Mouse (Mus musculus): ENCODE measurements around the gene Zfp74. TPM values are rescaled to one million over a fixed set of nuclear protein-coding genes. Genes with fewer than 3 reads are reported as not detected.

The Zfp74 gene
- total RNA-seq, 2 experiments from 2014 or later = 15.1 to 16.7 TPM

DNA sequence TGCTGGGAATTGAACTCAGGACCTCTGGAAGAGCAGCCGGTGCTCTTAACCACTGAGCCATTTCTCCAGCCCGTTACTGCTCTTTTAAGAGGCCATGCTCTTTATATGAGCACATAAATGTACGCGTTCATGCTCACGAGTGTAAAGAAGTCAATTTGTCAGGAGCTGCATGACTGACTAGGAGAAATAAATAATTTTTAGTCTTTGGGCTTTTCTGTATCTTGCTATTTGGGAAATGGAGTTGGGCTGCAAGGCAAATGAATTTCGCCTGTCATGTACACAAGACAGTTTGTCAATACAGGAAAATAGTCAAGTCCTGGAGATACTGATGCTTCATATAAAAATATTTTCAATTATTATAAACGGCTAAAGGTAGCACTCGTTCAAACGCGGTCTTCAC, 803 bp downstream of the Zfp74 start:
- no peak for DNase-seq (ENCODE audit: extremely low spot score in 1 of 2, low spot score in 1 of 2)

DNA sequence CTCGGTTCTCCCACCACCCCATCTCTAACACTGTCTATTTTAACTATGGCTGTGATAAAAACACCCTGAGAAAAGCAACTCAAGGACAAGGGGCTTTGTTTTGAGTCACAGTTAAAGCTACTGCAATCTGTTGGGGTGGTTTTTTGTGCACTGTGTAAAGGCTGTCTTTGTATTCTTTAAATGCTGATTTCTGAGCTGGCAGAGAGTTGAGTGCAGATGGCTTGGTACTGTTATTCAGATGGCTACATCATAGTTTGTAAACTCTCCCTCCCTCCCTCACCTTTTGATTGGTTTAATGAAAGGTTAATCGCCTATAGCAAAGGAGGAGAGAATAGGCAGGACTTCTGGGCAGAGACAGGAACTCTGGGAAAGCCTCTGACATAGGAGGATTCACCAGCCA, 9.7 kb downstream of the Zfp74 start:
- no peak for DNase-seq (ENCODE audit: extremely low spot score in 1 of 2, low spot score in 1 of 2)

DNA sequence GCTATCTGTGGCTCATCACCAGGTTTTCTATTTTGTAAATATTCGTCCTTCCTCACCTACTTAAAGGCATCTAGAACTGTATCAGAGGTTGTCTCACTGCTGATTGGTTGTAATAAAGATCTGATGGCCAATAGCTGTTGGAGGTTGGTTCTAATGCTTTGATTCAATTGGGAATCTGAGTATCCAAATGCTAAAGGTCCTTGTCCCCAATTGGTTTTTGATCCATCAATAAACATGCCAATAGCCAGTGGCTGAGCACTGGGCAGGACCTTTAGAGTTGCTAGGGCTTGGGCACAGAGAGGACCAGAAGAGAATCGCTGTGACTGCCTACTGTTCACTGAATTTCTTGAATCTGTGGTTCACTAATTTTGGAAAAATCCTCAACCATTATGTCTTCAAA, 10.2 kb downstream of the Zfp74 start:
- DNase-seq (ENCODE audit: extremely low spot score in 1 of 2, low spot score in 1 of 2) = no peak

DNA sequence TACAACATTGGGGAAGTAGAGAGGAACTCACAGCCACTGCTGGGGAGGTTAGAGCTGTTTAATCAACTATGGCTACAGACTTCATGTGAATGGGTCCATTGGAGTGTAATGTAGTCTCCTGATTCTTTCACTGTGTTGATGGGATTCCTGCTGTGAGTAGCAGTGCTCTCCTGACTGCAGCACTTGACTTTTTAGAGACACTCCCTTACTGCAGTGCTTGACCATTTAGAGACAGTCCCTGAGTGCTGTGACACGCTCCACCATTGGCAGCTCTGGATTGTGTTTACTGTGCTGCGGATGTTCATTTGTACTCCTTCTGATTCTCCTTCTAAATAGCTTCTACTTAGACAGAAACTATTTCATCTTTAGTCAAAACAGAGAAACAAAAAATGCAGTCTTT, 11.1 kb downstream of the Zfp74 start:
- DNase-seq (ENCODE audit: extremely low spot score in 1 of 2, low spot score in 1 of 2) = no peak

DNA sequence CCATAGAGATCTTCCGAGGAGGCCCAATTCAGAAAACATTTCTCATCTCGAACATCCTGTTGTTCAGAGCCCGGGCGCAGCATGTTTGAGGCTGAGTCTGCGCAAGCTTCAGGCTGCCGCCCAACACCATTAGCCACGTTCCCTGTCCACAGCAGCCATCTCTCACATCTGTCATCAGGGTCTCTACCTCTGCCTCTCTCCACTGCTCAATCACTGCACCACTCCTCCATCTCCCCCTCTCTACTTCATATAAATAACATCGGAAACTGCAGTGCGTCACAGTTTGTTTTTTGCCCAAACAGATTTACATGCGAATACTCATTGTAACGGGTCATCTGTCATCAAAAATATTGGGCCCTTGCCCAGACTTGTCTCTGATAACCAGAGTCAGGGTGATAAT, 12.9 kb downstream of the Zfp74 start:
- no peak for DNase-seq (ENCODE audit: extremely low spot score in 1 of 2, low spot score in 1 of 2)

DNA sequence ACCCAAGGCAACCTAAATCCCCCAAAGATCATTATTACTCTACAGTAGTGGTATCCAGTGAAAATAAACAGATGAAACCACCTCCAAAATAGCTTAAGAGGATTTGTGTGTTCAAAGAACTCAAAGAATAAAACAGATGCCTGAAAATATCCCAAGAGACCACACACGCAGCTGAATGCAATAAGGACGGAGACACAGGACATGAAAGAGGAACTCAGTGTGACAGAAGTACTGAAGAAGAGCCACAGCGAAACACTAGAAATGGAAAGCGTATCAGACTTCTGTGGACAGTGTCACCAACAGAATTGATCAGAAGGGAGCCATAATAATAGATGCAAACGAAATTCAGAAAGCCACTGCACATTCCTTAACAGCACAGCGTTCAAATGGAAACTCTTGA, 15.0 kb downstream of the Zfp74 start:
- no peak for DNase-seq (ENCODE audit: extremely low spot score in 1 of 2, low spot score in 1 of 2)

DNA sequence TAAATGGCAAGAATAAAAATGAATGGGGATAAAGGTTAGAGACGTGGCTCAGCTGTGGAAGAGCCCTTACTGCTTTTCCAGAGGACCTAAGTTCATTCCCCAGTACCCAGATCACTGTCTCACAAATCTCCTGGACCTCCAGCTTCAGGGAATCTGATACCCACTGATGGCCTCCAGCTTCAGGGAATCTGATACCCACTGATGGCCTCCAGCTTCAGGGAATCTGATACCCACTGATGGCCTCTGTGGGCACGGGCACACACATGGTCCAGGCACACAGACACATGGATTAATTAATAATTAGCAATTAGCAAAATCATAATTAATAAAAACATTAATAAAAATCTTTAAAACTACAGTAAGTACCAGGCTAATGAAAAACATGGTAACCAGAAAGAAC, 31.1 kb downstream of the Zfp74 start:
- no peak for DNase-seq (ENCODE audit: extremely low spot score in 1 of 2, low spot score in 1 of 2)

DNA sequence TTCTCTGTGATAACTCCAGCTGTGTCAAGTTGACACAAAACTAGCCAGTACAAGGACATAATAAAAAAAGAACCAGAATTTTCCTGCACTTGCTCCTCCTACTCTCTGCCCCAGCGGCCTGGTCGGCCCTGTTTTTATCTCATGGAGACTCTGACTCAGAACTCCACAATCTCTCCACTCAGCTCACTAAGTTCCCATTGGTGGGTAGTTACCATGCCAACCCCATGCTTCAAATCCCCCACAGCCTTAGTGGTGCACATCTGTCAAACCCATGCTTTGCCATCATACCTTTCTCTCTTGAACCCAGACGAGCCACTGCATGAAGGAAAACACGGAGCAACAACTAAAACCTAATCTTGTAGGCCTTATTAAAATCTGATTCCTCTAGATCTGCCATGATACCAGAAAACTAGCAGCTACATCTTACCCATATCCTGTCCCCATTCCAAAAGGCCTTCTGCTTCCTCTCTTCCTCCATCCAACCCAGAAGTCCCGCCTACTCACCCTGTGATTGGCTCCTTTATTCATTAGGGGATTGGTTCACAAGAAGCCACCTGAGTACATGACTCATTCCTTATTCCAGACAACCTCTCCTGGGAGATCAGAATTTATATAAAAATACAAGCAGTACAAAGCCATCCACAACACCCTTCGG, 32.3 kb downstream of the Zfp74 start:
- DNase-seq (ENCODE audit: extremely low spot score in 1 of 2, low spot score in 1 of 2) = no peak

DNA sequence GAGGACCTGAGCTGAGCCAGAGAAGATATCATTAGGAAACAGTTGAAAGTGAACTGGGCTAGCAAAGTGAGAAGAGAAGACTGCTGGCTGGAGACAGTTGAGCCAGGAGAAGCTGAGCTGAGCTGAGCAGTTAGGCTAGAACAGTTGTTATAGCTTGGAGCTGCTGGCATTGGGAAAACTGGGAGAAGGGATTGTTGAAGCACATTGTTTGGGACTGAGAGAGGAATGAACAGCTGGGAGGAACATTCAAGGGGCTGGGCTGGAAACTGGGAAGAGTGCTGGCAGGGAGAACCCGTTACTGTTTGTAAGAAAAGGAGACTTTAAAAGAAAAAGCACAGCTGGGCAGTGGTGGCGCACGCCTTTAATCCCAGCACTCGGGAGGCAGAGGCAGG, 35.8 kb downstream of the Zfp74 start:
- DNase-seq (ENCODE audit: extremely low spot score in 1 of 2, low spot score in 1 of 2) = no peak

DNA sequence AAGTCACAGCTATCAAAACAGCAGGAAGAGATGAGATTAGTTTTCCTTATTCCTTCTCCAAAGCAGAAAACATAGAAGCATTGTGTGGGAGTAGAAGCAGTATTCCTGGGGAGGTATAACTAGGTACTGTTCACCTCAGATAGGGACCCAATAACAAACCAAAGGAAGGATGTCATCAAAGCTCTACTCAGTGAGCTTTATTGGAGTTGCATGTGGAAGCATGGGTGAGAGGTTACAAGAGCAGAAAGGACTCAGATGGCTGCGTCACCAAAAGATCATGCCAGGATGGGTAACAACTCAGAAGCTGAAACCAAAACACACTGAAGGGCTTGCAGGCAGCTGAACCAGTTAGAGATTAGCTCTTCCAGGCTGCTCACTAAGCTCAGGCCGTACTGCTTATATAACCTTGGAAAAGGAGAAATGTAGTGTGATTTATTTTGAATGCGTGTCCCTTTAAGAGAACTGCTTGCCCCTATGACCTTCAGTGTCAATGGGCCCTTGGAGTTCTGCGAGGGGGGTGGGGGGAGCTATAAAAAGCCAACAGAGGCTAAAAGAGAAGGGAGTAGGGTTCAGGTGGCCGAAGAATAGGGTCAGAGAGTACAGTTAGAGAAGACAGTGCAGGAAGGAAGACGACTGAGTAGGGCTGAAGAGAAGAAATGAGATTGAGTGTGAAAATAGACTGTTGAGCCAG, 36.4 kb downstream of the Zfp74 start:
- DNase-seq (ENCODE audit: extremely low spot score in 1 of 2, low spot score in 1 of 2) = no peak

DNA sequence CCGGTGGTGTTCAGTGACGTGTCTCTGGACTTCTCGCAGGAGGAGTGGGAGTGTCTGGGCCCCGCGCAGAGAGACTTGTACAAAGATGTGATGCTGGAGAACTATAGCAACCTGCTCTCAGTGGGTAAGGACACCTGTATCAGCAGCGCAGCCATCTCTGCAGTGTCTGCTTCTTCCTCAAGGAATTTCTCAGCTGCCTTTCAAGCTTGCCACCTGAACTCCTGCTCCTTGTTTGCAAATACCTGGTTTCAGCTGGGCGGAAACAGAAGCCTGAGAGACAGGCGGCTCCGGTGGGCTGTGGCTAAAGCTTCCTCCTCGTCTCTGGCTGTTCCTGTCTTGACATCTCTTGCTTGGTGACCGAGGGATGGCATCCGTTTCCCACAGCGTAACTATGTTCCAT, 41.7 kb downstream of the Zfp74 start:
- DNase-seq (ENCODE audit: extremely low spot score in 1 of 2, low spot score in 1 of 2) = no peak

DNA sequence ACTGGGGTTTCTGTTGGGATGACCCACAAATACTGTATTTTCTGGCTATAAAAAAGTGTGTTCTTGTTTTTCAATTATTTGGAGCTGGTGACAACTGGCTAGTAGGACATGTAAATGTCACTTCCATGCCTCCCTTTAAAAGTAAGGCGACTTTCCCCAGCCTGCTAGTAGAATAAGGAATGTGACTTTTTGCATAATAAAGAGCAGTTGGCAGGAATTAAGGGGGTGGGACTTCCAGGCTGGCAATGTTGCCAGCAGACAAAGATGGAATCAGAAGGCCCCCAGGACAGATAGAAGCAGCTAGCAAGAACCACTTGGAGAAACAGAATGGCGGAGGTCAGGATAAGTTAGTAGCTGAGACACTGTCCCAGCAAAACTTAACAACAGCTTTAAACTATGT, 43.6 kb downstream of the Zfp74 start:
- no peak for DNase-seq (ENCODE audit: extremely low spot score in 1 of 2, low spot score in 1 of 2)

DNA sequence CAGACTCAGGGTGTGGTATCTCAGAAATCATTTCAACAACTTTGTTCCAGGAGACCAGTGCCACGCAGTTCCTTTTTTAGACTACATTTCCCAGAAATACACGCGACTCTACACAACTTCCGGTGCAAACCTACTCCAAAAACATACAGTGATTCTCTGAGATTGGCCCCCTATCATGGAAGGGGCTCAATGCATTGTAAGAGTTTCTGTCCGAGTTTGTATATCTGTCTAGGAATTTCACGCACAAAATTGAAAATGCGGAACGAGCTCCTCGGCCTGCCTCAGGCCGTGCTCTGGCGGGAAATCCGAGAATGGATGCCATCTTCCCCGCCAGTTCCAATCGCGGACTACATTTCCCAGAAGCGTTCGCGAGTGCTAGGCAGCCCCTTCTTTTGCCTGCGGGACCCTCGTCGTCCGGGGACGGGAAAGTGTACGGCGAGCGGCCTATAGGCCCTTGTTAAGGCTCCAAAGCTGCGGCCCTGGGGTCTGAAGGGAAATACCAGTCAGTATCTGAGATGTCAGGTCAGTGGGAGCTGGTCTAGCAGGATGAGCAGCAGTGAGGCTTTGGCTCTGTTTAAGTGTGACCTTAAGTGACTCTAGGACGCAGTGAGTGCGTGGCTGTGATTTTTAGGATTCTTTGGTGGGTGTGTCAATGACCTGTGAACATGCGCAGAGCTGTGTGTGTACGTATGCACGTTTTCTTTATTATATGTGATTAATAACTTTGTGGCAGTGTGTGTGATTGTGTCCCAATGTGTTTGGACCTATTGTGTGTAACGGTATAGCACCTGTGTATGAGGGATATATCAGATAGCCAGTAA, 45.5 kb downstream of the Zfp74 start, which contains the start of gene Zfp383:
Zfp383 (plus strand) TSS at position 94 of the 821 bp plus-strand sequence.
- DNase-seq (ENCODE audit: extremely low spot score in 1 of 2, low spot score in 1 of 2) = peak; percentile 67 to 73

DNA sequence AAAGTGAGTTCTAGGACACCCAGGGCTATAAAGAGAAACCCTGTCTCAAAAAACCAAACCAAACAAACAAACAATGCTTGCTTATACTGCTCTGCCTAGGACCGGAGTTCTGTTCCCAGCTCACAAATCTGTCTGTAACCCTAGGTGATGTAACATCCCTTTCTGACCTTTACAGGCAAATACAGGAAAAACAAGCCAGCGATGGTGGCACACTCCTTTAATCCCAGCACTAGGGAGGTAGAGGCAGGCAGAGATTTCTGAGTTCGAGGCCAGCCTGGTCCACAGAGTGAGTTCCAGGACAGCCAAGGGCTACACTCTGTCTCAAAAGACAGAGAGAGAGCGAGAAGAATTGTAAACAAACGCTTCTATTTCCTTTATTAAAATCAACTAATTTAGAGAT, 46.7 kb downstream of the Zfp74 start:
- DNase-seq (ENCODE audit: extremely low spot score in 1 of 2, low spot score in 1 of 2) = no peak

DNA sequence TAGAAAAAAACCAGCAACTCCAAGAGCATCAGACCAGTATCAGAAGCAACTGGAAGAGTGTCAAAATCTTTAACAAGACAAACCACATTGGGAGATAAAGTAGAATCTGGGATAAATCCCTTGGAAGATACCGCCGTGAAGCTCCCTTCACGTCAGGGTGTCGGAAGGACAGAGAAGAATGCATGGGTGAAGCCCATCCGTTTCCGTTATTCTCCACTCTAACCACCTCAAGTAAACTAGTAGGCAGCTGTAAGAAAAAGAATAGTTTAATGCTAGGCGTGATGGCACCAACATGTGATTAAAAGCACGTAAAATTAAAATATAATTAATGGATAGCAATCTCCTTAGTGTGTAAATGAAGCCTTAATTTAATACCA, 47.2 kb downstream of the Zfp74 start:
- DNase-seq (ENCODE audit: extremely low spot score in 1 of 2, low spot score in 1 of 2) = no peak

DNA sequence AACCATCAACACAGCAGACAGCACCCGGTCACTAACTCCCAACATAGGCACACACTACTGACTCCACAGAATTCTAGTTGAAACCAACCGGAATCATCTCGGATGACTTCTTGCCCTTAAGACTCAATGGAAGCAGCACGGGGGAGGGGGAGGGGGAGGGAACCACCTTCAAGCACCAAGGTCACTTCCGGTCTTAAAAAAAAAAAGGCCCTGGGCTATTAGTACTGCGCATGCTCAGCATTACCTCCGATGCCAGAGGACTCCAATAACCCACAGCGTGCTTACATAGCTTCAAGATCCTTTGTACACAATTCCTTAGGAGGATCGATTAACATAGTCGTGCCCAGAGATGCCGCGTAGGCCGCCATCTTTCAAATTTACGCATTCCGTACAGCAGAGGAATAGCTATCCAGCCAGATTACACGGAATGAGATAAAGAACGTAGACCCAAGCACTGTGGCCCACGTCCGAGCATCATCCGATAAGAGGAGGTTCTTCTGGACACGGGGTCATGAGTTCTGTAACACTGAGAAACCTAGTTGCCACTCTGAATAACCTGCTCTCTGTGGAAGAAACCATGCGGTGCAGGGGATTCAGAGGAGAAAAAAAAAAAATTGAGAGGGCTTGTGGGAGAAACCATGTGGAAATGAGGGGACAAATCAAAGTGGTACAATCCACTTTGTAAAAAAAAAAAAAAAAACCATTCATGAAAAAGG, 47.8 kb downstream of the Zfp74 start, which contains the start of gene Zfp27:
Zfp27 (minus strand) TSS at position 607 of the 716 bp plus-strand sequence.
- DNase-seq (ENCODE audit: extremely low spot score in 1 of 2, low spot score in 1 of 2) = peak; percentile 33 to 40

DNA sequence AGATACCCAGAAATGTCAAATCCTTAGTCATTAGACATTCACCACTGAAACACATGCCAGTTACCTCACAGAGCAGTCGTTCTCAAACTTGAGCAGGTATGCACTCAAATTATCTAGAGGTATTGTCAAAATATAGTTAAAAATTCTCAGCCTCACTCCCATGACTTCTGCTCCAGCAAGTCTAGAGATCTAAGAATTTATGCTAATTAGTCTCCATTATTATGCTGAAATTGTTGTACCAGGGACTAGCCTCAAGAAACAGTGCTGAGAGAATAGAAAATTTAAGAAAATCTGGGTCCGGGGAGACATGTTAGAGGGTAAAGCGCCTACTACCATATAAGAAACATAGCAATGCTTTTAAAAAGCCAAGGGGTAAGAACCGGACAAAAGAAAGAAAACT, 49.8 kb downstream of the Zfp74 start:
- no peak for DNase-seq (ENCODE audit: extremely low spot score in 1 of 2, low spot score in 1 of 2)

DNA sequence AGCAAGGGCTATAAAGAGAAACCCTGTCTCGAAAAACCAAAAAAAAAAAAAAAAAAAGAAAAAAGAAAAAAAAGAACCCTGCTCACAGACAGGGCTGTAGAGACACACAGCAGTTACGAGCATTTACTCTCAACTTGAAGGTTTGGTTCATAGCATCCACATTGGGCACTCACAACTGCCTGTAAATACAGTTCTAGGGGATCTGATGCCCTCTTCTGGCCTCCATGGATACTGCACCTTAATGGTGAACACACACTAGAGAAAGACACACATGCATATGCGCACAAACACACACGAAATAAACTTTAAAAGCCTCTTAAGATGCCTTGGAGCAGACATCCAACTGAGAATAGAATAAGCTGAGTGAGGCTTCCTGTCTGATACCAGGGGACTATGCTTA, 55.5 kb downstream of the Zfp74 start:
- DNase-seq (ENCODE audit: extremely low spot score in 1 of 2, low spot score in 1 of 2) = no peak

DNA sequence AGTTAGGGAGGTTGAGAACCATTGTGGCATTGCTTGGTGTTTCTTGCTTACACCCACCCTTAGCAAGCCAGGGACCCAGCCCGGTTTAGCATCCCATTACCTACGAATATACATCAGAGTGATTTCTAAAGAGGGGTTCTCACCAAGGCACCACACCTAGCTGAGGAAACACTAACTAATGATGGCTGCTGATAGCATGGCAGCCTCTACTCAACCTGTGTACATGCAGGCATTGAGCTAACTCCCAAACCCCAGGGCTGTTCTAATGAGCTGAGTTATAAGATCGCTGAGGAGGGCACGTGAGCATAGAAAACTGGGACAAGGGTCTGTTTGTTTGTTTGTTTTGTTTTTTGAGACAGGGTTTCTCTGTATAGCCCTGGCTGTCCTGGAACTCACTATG, 61.1 kb downstream of the Zfp74 start:
- DNase-seq (ENCODE audit: extremely low spot score in 1 of 2, low spot score in 1 of 2) = no peak

DNA sequence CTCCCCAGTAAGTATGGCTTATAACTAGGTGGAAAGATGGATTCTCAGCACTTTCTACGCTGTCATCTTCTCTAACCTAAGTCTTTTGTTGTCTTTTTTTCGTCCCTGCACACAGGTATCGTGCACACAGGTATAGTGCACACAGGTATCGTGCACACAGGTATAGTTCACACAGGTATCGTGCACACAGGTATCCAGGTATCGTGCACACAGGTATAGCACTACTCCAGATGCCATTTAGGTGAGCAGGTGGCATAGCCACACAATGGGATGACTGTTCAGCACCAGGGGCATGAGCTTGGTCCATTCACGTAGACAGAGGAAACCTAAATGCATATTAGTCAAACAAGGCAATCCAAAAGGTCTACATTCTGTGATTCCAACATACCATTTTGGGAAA, 63.4 kb downstream of the Zfp74 start:
- no peak for DNase-seq (ENCODE audit: extremely low spot score in 1 of 2, low spot score in 1 of 2)

DNA sequence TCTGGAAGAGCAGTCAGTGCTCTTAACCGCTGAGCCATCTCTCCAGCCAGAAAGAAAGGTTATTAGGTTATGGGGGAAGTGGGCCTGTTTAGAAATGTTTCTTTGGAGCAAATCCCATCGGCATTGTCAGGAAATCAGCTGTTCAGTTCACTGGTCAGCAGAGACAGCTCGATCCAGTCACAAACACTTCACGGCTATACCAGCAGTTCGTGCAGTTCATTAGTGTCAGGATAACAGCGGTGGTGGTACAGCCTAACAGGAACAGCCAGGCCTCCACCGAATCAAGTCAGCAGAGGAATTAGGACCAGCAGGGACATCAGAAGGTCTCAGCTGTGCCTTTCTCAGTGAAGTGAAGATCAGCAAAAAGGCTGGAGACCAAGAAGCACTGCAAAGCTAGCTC, 73.0 kb downstream of the Zfp74 start:
- DNase-seq (ENCODE audit: extremely low spot score in 1 of 2, low spot score in 1 of 2) = no peak

Data from layer of hippocampus, postnatal 25 days (tissue).